Mouse (Mus musculus): ENCODE measurements around the gene Ces2h. TPM values are rescaled to one million over a fixed set of nuclear protein-coding genes. Genes with fewer than 3 reads are reported as not detected.

The Ces2h gene
- not detected in 2 replicates for polyA plus RNA-seq (2015; fragmentation: Nextera tagmentation; extraction: Ambion mirVana)

- Histone ChIP-seq H3K36me3 (no peaks in the 10 kb centered on the region), H3K27ac (no peak within 1 kb of the TSS), H3K27me3 (no peaks in the 10 kb centered on the region), H3K4me2 (no peak within 1 kb of the TSS), H3K9me3 (no peaks in the 10 kb centered on the region), H3K4me3 (no peak within 1 kb of the TSS), H3K4me1 (replicated peaks) (no peaks in the 10 kb centered on the region), H3K9ac (no peak within 1 kb of the TSS)
- WGBS: 86% methylated on average over 7 of the region's 7 CpGs
- ATAC-seq (ENCODE audit: low FRiP score): no peak
Measured at GRCm38 (mm10) chr8:105000586-105000985, at the start of gene Ces2h. Gene Ces2h (plus strand): TSS chr8:105000853.

- Histone ChIP-seq H3K4me3 (no peak within 1 kb of the TSS), H3K36me3 (no peaks in the 10 kb centered on the region), H3K27ac (no peak within 1 kb of the TSS), H3K9me3 (no peaks in the 10 kb centered on the region), H3K4me2 (no peak within 1 kb of the TSS), H3K27me3 (no peaks in the 10 kb centered on the region), H3K9ac (no peak within 1 kb of the TSS), H3K4me1 (replicated peaks) (no peaks in the 10 kb centered on the region)
- 83% methylated on average over 5 of the region's 5 CpGs for WGBS
- no peak for ATAC-seq (ENCODE audit: low FRiP score)
Measured at GRCm38 (mm10) chr8:104961537-104961961, 39.1 kb upstream of the Ces2h start, which contains the start of gene Ces2g. Gene Ces2g (plus strand): TSS chr8:104961718.

DNA sequence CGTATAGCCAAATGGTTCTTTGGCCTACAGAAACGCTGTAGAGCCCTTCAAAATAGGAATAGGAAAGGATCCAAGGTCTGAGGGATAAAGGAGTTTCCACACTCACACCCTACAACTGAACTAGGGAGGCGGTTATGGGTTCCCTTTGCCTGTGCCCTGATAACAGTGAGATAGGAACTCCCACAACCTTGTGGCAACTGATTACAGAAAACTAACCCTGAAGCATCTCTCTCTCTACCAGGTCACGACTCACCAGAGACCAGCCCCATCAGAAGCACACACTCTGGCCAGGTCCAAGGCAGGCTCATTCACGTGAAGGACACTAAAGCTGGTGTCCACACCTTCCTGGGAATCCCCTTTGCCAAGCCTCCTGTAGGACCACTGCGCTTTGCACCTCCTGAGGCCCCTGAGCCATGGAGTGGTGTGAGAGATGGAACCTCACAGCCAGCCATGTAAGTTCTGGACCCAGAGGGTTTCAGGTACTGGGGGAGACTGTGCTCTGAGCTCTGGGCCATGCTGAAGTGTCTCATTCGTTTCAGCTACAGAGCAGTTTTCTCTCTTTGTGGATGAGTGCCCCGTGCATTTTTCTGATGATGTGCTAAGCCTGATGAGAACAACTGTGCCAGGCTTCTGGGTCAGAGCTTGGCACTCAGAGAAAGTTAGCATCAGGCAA lies 38.3 kb upstream of the Ces2h start:
- Histone ChIP-seq H3K9me3 (no peaks in the 10 kb centered on the region), H3K4me2 (no peak overlapping the region), H3K4me3 (no peak overlapping the region), H3K4me1 (replicated peaks) (no peaks in the 10 kb centered on the region), H3K27me3 (no peaks in the 10 kb centered on the region), H3K27ac (no peak overlapping the region), H3K9ac (no peak overlapping the region), H3K36me3 (no peaks in the 10 kb centered on the region)
- ATAC-seq (ENCODE audit: low FRiP score): no peak
- WGBS: 82% methylated on average over 8 of the region's 8 CpGs

DNA sequence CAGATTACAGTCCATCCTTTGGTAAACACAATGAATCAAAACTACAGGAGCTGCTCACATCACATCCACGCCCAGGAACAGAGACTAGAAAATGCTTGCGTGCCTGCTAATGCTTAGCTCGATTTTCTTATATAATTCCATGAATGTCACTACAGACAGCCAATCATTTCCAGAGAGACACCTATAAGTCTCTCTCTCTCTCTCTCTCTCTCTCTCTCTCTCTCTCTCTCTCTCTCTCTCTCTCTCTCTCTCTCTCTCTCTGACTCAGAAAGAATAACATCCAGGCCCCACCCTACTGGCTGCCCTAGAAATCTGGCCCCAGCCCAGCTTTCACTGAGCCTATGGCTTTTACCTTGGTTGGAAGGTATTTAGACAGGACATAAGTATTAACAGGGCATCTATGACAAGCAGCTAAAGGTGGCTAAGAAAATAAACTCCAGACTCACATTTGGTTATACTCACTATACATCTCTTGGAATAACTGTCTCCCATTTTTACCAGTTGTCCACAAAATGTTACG lies 37.2 kb upstream of the Ces2h start:
- Histone ChIP-seq H3K27ac (no peak overlapping the region), H3K4me1 (replicated peaks) (no peaks in the 10 kb centered on the region), H3K9me3 (no peaks in the 10 kb centered on the region), H3K4me2 (no peak overlapping the region), H3K36me3 (no peaks in the 10 kb centered on the region), H3K9ac (no peak overlapping the region), H3K4me3 (no peak overlapping the region), H3K27me3 (no peaks in the 10 kb centered on the region)
- no peak for ATAC-seq (ENCODE audit: low FRiP score)
- 87% methylated on average over 4 of the region's 4 CpGs for WGBS

- peaks cover 16% of the 10 kb centered on the region for H3K9me3 ChIP-seq
- no peak for ATAC-seq (ENCODE audit: low FRiP score)
- 92% methylated on average over 5 of the region's 5 CpGs for WGBS
- H3K27ac ChIP-seq: no peak overlapping the region
- H3K4me1 ChIP-seq (replicated peaks): no peaks in the 10 kb centered on the region
- H3K36me3 ChIP-seq: no peaks in the 10 kb centered on the region
- no peak overlapping the region for H3K4me2 ChIP-seq
- no peak overlapping the region for H3K9ac ChIP-seq
- H3K4me3 ChIP-seq: no peak overlapping the region
- no peaks in the 10 kb centered on the region for H3K27me3 ChIP-seq
Measured at GRCm38 (mm10) chr8:104984126-104984525, 16.5 kb upstream of the Ces2h start.

- WGBS: 93% methylated on average over 2 of the region's 2 CpGs
- no peaks in the 10 kb centered on the region for H3K36me3 ChIP-seq
- no peak overlapping the region for H3K4me2 ChIP-seq
- H3K4me3 ChIP-seq: no peak overlapping the region
- peaks cover 9% of the 10 kb centered on the region; the same call in 1 of the 2 replicates for H3K9me3 ChIP-seq
- no peak overlapping the region for H3K27ac ChIP-seq
- ATAC-seq (ENCODE audit: low FRiP score): no peak
- H3K27me3 ChIP-seq: no peaks in the 10 kb centered on the region
- H3K9ac ChIP-seq: no peak overlapping the region
- no peaks in the 10 kb centered on the region for H3K4me1 ChIP-seq (replicated peaks)
Measured at GRCm38 (mm10) chr8:104984942-104985341, 15.7 kb upstream of the Ces2h start.

DNA sequence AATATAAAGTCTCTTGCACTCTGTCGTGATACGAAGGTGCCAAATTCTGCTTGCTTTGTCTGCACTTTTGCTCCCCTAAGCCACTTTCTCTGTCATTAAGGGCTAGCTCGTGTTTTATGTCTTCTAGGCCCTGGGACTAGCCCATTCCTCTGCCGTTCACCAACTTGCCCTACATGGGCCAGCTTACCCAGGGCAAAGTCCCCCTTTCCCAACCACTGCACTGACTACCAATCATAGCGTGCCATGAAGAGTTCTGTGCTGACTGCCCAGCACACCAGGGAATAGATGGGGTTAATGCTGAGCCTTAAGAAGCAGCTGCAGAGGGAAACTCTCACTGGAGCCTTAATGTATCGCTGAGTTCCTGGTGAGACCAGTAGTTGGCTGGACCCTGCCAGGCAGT lies 2.5 kb upstream of the Ces2h start:
- ATAC-seq (ENCODE audit: low FRiP score): no peak
- H3K4me1 ChIP-seq (replicated peaks): no peaks in the 10 kb centered on the region
- WGBS: 83% methylated on average over 6 of the region's 6 CpGs
- no peaks in the 10 kb centered on the region for H3K27me3 ChIP-seq
- H3K36me3 ChIP-seq: no peaks in the 10 kb centered on the region
- H3K9ac ChIP-seq: no peak overlapping the region
- H3K27ac ChIP-seq: no peak overlapping the region
- no peak overlapping the region for H3K4me3 ChIP-seq
- H3K4me2 ChIP-seq: no peak overlapping the region
- H3K9me3 ChIP-seq: no peaks in the 10 kb centered on the region

DNA sequence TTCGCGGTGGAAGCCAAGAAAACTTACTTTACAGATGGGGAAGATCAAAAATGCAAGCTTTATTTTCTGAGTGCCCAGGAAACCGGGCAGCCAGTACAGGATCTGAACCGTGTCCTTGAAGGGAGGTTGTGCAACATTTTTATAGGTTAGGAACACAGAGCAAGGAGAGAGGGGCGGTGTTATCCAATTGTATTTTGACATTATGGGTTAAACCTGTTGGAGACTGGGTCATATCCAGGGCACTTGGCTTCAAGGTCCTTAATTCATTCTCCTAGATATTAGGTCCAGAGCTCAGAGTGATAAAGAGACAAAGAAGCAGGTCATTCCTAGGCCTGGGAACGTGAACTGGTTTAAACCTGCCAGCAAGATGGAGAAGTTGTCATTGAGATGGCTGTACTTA lies 1.5 kb upstream of the Ces2h start:
- Histone ChIP-seq H3K4me3 (no peak overlapping the region), H3K4me2 (no peak overlapping the region), H3K9me3 (no peaks in the 10 kb centered on the region), H3K27me3 (no peaks in the 10 kb centered on the region), H3K27ac (no peak overlapping the region), H3K36me3 (no peaks in the 10 kb centered on the region), H3K9ac (no peak overlapping the region), H3K4me1 (replicated peaks) (no peaks in the 10 kb centered on the region)
- ATAC-seq (ENCODE audit: low FRiP score): no peak
- 87% methylated on average over 6 of the region's 6 CpGs for WGBS

DNA sequence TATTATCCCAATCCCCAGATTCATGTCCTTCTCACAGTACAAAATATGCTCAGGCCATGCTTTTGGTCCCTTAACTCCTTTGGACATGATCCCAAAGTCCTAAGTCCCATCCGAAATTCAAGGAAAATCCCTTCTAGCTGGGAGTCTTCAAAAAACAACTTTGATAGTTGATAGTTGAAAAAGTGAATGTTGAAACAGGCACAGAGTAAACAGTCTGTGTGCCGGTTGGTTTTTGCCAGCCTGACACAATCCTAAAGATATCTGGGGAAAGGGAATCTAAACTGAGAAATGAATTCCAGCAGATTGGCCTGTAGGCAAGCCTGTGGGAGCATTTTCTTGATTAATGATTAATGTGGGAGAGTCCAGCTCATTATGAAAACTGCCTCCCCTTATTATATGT lies 9.3 kb downstream of the Ces2h start:
- Histone ChIP-seq H3K36me3 (no peaks in the 10 kb centered on the region), H3K4me2 (no peak overlapping the region), H3K27me3 (no peaks in the 10 kb centered on the region), H3K9me3 (peaks cover 13% of the 10 kb centered on the region; the same call in 1 of the 2 replicates), H3K4me1 (replicated peaks) (no peaks in the 10 kb centered on the region), H3K27ac (no peak overlapping the region), H3K9ac (no peak overlapping the region), H3K4me3 (no peak overlapping the region)
- no peak for ATAC-seq (ENCODE audit: low FRiP score)
- WGBS: 89% methylated on average over 2 of the region's 2 CpGs

DNA sequence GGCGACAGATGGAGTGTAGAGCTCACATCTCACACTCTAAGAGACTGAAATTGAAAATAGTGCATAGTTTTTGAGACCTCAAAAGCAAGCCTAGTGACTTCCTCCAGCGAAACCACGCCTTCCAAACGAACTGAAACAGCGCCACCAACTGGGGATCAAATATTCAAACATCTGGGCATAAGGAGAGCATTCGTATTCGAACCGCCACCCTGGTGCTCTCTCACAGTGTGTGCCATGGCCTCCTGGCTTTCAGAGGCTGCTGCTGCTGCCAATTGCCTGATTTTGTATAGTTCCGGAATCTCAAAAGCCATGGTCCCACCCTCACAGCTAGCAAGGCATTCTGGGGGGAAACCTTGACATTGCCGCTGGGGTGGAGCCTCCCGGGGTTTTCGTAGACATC lies 10.5 kb downstream of the Ces2h start:
- Histone ChIP-seq H3K4me2 (no peak overlapping the region), H3K4me1 (replicated peaks) (no peaks in the 10 kb centered on the region), H3K4me3 (no peak overlapping the region), H3K36me3 (no peaks in the 10 kb centered on the region), H3K9ac (no peak overlapping the region), H3K9me3 (peaks cover 13% of the 10 kb centered on the region; the same call in 1 of the 2 replicates), H3K27ac (no peak overlapping the region), H3K27me3 (no peaks in the 10 kb centered on the region)
- no peak for ATAC-seq (ENCODE audit: low FRiP score)
- 79% methylated on average over 12 of the region's 12 CpGs for WGBS

- Histone ChIP-seq H3K4me3 (no peak overlapping the region), H3K27ac (no peak overlapping the region)
- 94% methylated on average over 5 of the region's 5 CpGs for WGBS
Measured at GRCm38 (mm10) chr8:105014391-105014790, 13.7 kb downstream of the Ces2h start.

DNA sequence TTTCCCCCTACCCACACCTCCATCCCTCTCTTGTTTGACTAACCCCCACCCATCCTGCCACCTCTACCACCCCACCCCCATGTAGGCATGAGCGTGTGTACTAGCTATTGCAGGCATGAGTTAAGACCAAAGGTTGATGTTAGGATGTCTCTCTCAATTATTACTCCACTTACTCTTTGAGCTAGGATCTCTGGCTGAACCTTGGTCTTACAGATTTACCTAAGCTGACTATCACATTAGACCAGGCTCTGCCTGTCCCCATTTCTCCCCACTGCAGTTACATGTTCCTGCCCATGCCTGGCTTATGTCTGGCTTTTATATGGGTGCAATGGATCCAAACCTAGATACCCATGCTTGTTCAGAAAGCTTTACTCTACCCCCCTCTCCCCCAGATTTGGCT lies 21.3 kb downstream of the Ces2h start:
- WGBS: 94% methylated on average over 1 of the region's 1 CpGs

More at GRCm38 (mm10) chr8:105014391-105014790, 13.7 kb downstream of the Ces2h start:
- Histone ChIP-seq H3K36me3 (no peaks in the 10 kb centered on the region), H3K9me3 (peaks cover 3% of the 10 kb centered on the region; the same call in 1 of the 2 replicates), H3K4me1 (replicated peaks) (no peaks in the 10 kb centered on the region), H3K27me3 (no peaks in the 10 kb centered on the region), H3K4me2 (no peak overlapping the region), H3K9ac (no peak overlapping the region)
- no peak for ATAC-seq (ENCODE audit: low FRiP score)

GRCm38 (mm10) chr8:105023087-105023486 lies 22.4 kb downstream of the Ces2h start:
- H3K9ac ChIP-seq: no peak overlapping the region

More for the DNA sequence above, 21.3 kb downstream of the Ces2h start:
- Histone ChIP-seq H3K9me3 (no peaks in the 10 kb centered on the region), H3K4me1 (replicated peaks) (no peaks in the 10 kb centered on the region), H3K4me2 (no peak overlapping the region), H3K36me3 (no peaks in the 10 kb centered on the region), H3K27ac (no peak overlapping the region), H3K9ac (no peak overlapping the region), H3K4me3 (no peak overlapping the region), H3K27me3 (no peaks in the 10 kb centered on the region)
- ATAC-seq (ENCODE audit: low FRiP score): no peak

More at GRCm38 (mm10) chr8:105023087-105023486, 22.4 kb downstream of the Ces2h start:
- WGBS: 80% methylated on average over 1 of the region's 1 CpGs
- H3K4me3 ChIP-seq: no peak overlapping the region
- no peaks in the 10 kb centered on the region for H3K36me3 ChIP-seq
- no peak overlapping the region for H3K4me2 ChIP-seq
- ATAC-seq (ENCODE audit: low FRiP score): no peak
- no peak overlapping the region for H3K27ac ChIP-seq
- no peaks in the 10 kb centered on the region for H3K27me3 ChIP-seq
- H3K9me3 ChIP-seq: no peaks in the 10 kb centered on the region
- H3K4me1 ChIP-seq (replicated peaks): no peaks in the 10 kb centered on the region
